Comparison of ENCODE assay signal across 30 mouse cellular contexts in genomic region chr3:126058585-126058984, GRCm38 (mm10).
DNase-seq lines count a peak whose midpoint lies in the region; ATAC-seq and TF ChIP-seq lines count a peak whose summit lies in the region.
"Had no signal": no experiment of that assay in that cellular context is flagged by ENCODE, and none has a peak within 500 bp of the region (broad histone marks: within the 10 kb centered on the region; RNA-seq: fewer than 3 reads in every experiment).

No protein-coding gene starts in this region.

- H3K4me3 ChIP-seq in hindbrain, postnatal 0 days (ENCODE audit: low read length): no peak overlapping the region
- H3K4me3 ChIP-seq in hindbrain, embryonic 13.5 days: no peak overlapping the region
- no peak overlapping the region for H3K4me3 ChIP-seq in limb, embryonic 14.5 days (replicated peaks; ENCODE audit: low read length)
- no peak overlapping the region for H3K4me3 ChIP-seq in limb, embryonic 10.5 days
- H3K4me3 ChIP-seq in forebrain, embryonic 12.5 days (replicated peaks): no peak overlapping the region
- H3K4me3 ChIP-seq: embryonic facial prominence, embryonic 10.5 days; embryonic facial prominence, embryonic 15.5 days; hindbrain, embryonic 10.5 days; intestine, embryonic 15.5 days; limb, embryonic 13.5 days; liver, embryonic 12.5 days; midbrain, embryonic 10.5 days; myocyte; neural tube, embryonic 12.5 days had no signal

- no peak overlapping the region for H3K9ac ChIP-seq in hindbrain, postnatal 0 days (replicated peaks; ENCODE audit: low read length)
- no peak overlapping the region for H3K9ac ChIP-seq in hindbrain, embryonic 13.5 days
- H3K9ac ChIP-seq in limb, embryonic 14.5 days (ENCODE audit: low read depth, low read length, severe bottlenecking): no peak overlapping the region
- H3K9ac ChIP-seq in forebrain, embryonic 12.5 days: no peak overlapping the region
- H3K9ac ChIP-seq: embryonic facial prominence, embryonic 15.5 days; intestine, embryonic 15.5 days; limb, embryonic 13.5 days; liver, embryonic 12.5 days; liver, postnatal 0 days; neural tube, embryonic 12.5 days had no signal

- no peak overlapping the region for H3K27ac ChIP-seq in hindbrain, postnatal 0 days
- H3K27ac ChIP-seq in hindbrain, embryonic 13.5 days: no peak overlapping the region
- no peak overlapping the region for H3K27ac ChIP-seq in limb, embryonic 14.5 days (replicated peaks; ENCODE audit: low read depth, low read length)
- no peak overlapping the region for H3K27ac ChIP-seq in limb, embryonic 10.5 days
- no peak overlapping the region for H3K27ac ChIP-seq in forebrain, embryonic 12.5 days
- H3K27ac ChIP-seq: embryonic facial prominence, embryonic 10.5 days; embryonic facial prominence, embryonic 15.5 days; hindbrain, embryonic 10.5 days; intestine, embryonic 15.5 days; limb, embryonic 13.5 days; liver, embryonic 12.5 days; midbrain, embryonic 10.5 days; neural tube, embryonic 12.5 days had no signal

- no peaks in the 10 kb centered on the region for H3K9me3 ChIP-seq in hindbrain, postnatal 0 days (ENCODE audit: low read length)
- H3K9me3 ChIP-seq in hindbrain, embryonic 13.5 days: no peaks in the 10 kb centered on the region
- no peaks in the 10 kb centered on the region for H3K9me3 ChIP-seq in limb, embryonic 14.5 days (ENCODE audit: control insufficient read depth, low read length)
- no peaks in the 10 kb centered on the region for H3K9me3 ChIP-seq in limb, embryonic 10.5 days (replicated peaks)
- no peaks in the 10 kb centered on the region for H3K9me3 ChIP-seq in forebrain, embryonic 12.5 days
- H3K9me3 ChIP-seq: embryonic facial prominence, embryonic 10.5 days; embryonic facial prominence, embryonic 15.5 days; hindbrain, embryonic 10.5 days; intestine, embryonic 15.5 days; limb, embryonic 13.5 days; liver, embryonic 12.5 days; midbrain, embryonic 10.5 days; neural tube, embryonic 12.5 days had no signal

- H3K4me2 ChIP-seq in hindbrain, postnatal 0 days (ENCODE audit: low read depth, low read length): no peak overlapping the region
- H3K4me2 ChIP-seq in hindbrain, embryonic 13.5 days: no peak overlapping the region
- no peak overlapping the region for H3K4me2 ChIP-seq in limb, embryonic 14.5 days (replicated peaks; ENCODE audit: low read depth, low read length, severe bottlenecking)
- no peak overlapping the region for H3K4me2 ChIP-seq in forebrain, embryonic 12.5 days
- H3K4me2 ChIP-seq: embryonic facial prominence, embryonic 15.5 days; intestine, embryonic 15.5 days; limb, embryonic 13.5 days; liver, embryonic 12.5 days; neural tube, embryonic 12.5 days had no signal

- H3K27me3 ChIP-seq in hindbrain, postnatal 0 days (ENCODE audit: insufficient read depth, low read length): no peaks in the 10 kb centered on the region
- H3K27me3 ChIP-seq in hindbrain, embryonic 13.5 days: no peaks in the 10 kb centered on the region
- no peaks in the 10 kb centered on the region for H3K27me3 ChIP-seq in limb, embryonic 14.5 days (ENCODE audit: control insufficient read depth, insufficient read depth, low read length)
- H3K27me3 ChIP-seq in limb, embryonic 10.5 days (ENCODE audit: low read depth, poor library complexity, severe bottlenecking): no peaks in the 10 kb centered on the region
- H3K27me3 ChIP-seq in forebrain, embryonic 12.5 days: no peaks in the 10 kb centered on the region
- H3K27me3 ChIP-seq: embryonic facial prominence, embryonic 15.5 days; intestine, embryonic 15.5 days; limb, embryonic 13.5 days; liver, embryonic 12.5 days; neural tube, embryonic 12.5 days had no signal

- no peak for TF ChIP-seq CTCF in hindbrain, postnatal 0 days (IDR thresholded peaks at IDR 0.05; ENCODE audit: low read depth)

- DNase-seq in hindbrain, postnatal 0 days (ENCODE audit: low spot score): peak; percentile 8
- DNase-seq in limb, embryonic 14.5 days (ENCODE audit: low spot score): peak; percentile 7
- DNase-seq in limb, embryonic 10.5 days (ENCODE audit: low spot score): no peak
- DNase-seq in NIH3T3 (ENCODE audit: low read depth): peak; percentile 15
- DNase-seq in brain, adult 2 months (ENCODE audit: low read depth, low spot score): peak; percentile 22
- DNase-seq: adrenal gland, postnatal 14 days; cerebellum, adult 11 months; cerebellum, adult 9-11 months; gastrocnemius, postnatal 14 days; heart, postnatal 14 days; kidney, adult 2 months; liver, postnatal 0 days; right cerebral cortex, adult 18-20 months; spleen, adult 18-20 months; thymus, postnatal 14 days had no signal

- ATAC-seq in hindbrain, postnatal 0 days: no peak
- no peak for ATAC-seq in hindbrain, embryonic 13.5 days (ENCODE audit: low FRiP score)
- no peak for ATAC-seq in limb, embryonic 14.5 days (ENCODE audit: low FRiP score, low read depth)
- ATAC-seq in forebrain, embryonic 12.5 days (ENCODE audit: low FRiP score): no peak
- ATAC-seq: CD4-positive, CD25-positive, alpha-beta regulatory T cell, adult 4 months; forebrain, embryonic 14.5 days; hindbrain, embryonic 16.5 days; intestine, embryonic 15.5 days; liver, embryonic 12.5 days; liver, postnatal 0 days; midbrain, embryonic 16.5 days had no signal

- no peaks in the 10 kb centered on the region for H3K4me1 ChIP-seq in hindbrain, postnatal 0 days (ENCODE audit: insufficient read depth, low read length)
- H3K4me1 ChIP-seq in hindbrain, embryonic 13.5 days (replicated peaks): no peaks in the 10 kb centered on the region
- H3K4me1 ChIP-seq in limb, embryonic 14.5 days (ENCODE audit: control insufficient read depth, insufficient read depth, low read length): no peaks in the 10 kb centered on the region
- H3K4me1 ChIP-seq in limb, embryonic 10.5 days: no peaks in the 10 kb centered on the region
- H3K4me1 ChIP-seq in forebrain, embryonic 12.5 days: no peaks in the 10 kb centered on the region
- H3K4me1 ChIP-seq: embryonic facial prominence, embryonic 10.5 days; embryonic facial prominence, embryonic 15.5 days; hindbrain, embryonic 10.5 days; intestine, embryonic 15.5 days; limb, embryonic 13.5 days; liver, embryonic 12.5 days; midbrain, embryonic 10.5 days; neural tube, embryonic 12.5 days had no signal

- no peaks in the 10 kb centered on the region for H3K36me3 ChIP-seq in hindbrain, postnatal 0 days (ENCODE audit: insufficient read depth, low read length)
- H3K36me3 ChIP-seq in hindbrain, embryonic 13.5 days: no peaks in the 10 kb centered on the region
- no peaks in the 10 kb centered on the region for H3K36me3 ChIP-seq in limb, embryonic 14.5 days (ENCODE audit: control insufficient read depth, insufficient read depth, low read length)
- H3K36me3 ChIP-seq in limb, embryonic 10.5 days: no peaks in the 10 kb centered on the region
- H3K36me3 ChIP-seq in forebrain, embryonic 12.5 days (replicated peaks): no peaks in the 10 kb centered on the region
- H3K36me3 ChIP-seq: embryonic facial prominence, embryonic 10.5 days; embryonic facial prominence, embryonic 15.5 days; hindbrain, embryonic 10.5 days; intestine, embryonic 15.5 days; limb, embryonic 13.5 days; liver, embryonic 12.5 days; midbrain, embryonic 10.5 days; neural tube, embryonic 12.5 days had no signal

- no peak for TF ChIP-seq POLR2A in limb, embryonic 14.5 days (IDR thresholded peaks at IDR 0.05; ENCODE audit: borderline replicate concordance, extremely low read depth, insufficient read depth, insufficient read length)
